Mouse (Mus musculus) 3T3-L1 (cell line): ENCODE measurements around the gene Gas7.
A peak's percentile ranks its signal among the peaks of the same experiment; 100 is the strongest.

Experiments
- DNase-seq: peaks from one replicate; pipeline ENCODE4 v3.0.0-alpha.2; 2015; ENCODE audit warnings: low read depth, low spot score

Gene Gas7

DNA sequence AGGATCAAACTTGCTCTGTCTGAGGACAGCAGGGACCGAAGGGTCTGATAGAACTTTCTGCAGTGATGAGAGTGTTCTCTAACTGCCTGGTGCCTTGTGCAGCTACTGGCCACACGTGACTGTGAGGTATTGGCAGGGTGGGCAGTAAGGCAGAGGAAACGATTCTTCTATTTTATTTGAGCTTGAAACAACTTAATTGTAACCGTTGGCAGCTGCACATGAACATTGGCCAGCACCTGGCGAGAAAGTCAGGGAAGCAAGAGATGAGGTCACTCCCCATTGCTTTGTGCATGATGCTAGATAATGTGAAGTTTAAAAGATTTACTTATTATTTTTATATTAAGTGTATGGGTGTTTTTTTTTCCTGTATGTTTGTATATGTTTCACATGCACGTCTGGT, 77.9 kb downstream of the Gas7 start:
- no peak for DNase-seq

DNA sequence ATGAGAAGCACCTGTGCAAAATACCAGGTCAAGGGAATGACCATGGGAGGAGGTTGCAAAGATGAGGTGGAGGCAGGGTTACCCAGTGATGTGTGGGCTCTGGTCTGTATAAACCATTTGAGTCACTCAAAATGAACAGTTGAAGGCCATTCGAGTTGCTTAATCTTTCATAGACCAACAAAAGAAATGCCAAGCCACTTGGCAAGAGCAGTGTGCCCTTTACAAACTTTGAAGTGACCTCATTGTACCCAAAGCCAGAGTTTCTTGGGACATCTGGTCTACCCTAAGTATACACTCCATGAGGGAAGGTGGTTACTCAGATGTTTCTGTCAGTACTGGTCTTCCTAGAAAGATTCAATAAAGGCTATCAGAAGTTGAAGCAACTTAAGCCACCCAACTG, 80.5 kb downstream of the Gas7 start:
- peak; percentile 47 for DNase-seq

DNA sequence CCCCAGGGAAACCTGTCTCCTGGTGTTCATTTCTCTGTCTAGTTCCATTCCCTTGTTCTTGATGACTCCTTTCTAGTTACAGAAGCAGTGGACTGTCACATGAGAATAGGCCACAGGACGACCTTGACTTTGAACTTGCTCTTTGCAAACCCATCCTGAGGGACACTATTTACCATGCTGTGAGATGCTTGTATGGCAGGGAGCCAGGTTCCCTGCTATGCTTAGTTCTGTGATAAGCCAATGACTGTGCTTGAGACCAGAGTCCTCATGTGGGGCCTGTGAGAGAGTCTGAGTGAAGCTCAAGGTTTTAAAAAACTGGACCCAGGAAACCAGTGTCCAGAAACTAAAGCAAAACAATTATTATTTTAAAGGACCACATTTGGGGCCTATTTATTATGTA, 81.2 kb downstream of the Gas7 start:
- DNase-seq = no peak

DNA sequence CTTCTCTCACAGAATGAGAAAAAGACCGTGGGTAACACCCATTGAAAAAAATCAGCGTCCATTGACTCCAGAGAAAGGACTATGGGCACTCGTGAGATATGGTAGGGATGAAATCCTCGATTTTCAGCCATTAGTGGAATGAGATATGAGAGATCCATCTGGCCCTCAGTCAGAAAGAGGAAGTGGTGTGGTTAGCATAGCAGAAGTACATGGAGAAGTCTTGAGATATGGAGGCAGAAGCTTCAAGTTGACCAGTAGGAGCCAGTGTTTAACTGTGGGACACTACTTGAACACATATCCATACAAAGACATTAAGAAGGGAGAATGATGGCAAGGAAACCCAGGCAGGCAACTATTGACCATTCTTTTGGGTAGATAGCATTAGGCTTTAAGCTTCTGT, 82.1 kb downstream of the Gas7 start:
- no peak for DNase-seq

- peak; percentile 85 for DNase-seq
Observed at GRCm38 (mm10) chr11:67538557-67538956, 83.3 kb downstream of the Gas7 start.

DNA sequence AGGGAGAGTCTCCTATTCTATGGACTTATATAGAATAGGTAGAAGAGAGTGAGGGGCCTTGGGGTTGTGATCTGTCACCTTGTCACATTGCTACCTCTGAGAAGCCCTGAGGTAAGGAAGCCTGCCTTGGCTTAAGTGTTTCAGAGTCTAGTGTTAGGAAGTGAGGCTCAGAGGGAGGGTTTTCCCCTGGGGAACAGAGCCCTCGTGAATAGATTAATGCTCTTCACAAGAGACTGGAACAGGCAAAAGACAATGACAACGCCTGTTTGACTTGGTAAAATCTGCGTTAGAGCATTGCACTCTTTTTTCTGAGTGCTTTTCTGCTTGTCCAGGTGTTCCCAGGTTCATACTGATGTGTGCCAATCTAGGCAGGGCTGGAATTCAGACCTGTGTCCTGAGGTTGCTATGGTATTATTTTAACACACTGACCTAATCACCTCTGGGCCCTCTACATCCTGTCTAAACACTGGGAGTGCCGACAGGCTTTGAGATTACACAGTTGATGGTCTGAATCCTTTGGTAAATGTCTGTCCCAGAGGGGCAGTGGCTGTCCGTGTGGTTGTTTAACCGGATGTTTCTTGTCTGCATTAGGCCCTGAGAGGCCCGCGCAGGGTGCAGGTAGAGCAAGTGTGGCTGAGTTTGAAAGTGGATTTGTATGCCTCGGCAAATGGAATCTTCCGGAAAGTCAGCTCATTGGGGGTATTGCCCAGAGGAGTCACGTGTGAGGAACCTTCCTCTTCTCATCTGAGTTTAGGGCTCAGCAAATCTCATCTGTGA, 89.6 kb downstream of the Gas7 start:
- no peak for DNase-seq

DNA sequence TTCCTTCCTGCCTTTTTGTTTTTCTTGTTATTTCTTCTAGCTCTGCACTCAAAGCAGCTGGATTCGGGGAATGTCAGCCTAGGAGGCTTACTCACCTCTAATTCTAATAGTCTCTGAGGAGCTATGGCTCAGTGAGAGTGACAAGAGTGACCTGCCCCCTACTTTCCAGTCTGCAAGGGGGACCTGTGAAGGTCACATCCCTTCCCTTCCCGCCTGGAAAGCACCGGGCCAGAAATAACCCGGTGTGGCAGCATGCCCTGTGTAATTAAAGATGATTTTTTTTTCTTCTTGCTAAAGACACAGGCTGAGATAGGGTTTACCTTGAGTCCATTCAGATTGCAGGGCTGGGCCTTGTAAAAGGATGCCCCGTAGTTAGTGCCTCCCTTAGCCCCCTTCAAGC, 91.3 kb downstream of the Gas7 start:
- DNase-seq = no peak

DNA sequence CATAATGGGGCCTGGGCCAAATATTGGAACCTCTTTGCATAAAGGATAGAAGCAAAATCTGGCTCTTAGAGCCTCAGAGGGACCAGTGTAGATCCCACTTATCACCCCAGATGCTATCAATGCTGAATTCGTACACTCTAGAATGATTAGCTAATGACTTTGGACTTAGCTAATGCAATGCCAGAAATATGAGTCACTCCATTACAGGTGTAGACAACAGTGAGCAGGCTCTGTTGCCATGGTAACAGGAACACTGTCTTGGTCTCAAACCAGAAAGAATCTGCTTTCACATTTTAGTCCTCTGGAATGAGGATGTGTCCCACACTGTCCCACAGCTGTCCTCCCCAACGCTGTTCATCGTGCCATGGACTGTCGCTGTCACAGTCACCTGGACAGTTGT, 94.1 kb downstream of the Gas7 start:
- no peak for DNase-seq

- no peak for DNase-seq
Observed at GRCm38 (mm10) chr11:67549762-67550488, 94.7 kb downstream of the Gas7 start.

GRCm38 (mm10) chr11:67552400-67552799, 97.2 kb downstream of the Gas7 start:
- no peak for DNase-seq

DNA sequence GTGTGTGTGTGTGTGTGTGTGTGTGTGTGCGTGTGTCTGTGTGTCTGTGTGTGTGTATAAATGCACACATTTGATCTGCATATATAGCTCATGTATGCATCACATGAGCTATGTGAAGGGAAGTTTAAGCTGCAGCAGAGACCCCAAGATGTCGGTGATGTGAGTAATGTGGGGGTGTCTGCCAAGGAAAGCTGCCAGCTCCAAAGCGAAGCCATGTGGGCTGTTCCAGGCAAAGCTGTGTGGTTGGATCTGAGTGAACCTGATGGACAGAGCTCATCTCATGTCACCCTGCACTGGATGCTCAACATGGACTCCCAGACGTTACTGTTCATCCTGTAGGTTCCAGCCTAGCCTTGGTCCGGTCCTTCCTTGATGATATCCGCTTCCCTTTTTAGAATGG, 99.0 kb downstream of the Gas7 start:
- DNase-seq = no peak

DNA sequence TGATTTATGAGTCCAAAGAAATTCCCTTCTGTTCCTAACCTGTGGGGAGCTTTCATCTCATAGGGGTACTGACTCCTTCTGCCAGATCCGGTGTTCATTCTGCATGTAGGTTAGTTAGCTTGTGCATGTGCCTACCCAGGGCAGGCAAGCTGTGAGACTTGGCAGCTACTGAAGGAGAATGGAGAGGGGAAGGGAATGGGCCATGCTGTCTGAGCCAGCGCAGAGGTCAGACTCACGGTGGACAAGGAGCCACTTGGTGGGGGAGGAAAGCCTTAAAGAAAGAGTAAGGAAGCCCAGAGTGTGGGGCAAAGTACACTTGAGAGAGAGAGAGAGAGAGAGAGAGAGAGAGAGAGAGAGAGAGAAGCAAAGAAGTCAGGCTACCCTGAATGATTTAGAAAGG, 101.1 kb downstream of the Gas7 start:
- no peak for DNase-seq

DNA sequence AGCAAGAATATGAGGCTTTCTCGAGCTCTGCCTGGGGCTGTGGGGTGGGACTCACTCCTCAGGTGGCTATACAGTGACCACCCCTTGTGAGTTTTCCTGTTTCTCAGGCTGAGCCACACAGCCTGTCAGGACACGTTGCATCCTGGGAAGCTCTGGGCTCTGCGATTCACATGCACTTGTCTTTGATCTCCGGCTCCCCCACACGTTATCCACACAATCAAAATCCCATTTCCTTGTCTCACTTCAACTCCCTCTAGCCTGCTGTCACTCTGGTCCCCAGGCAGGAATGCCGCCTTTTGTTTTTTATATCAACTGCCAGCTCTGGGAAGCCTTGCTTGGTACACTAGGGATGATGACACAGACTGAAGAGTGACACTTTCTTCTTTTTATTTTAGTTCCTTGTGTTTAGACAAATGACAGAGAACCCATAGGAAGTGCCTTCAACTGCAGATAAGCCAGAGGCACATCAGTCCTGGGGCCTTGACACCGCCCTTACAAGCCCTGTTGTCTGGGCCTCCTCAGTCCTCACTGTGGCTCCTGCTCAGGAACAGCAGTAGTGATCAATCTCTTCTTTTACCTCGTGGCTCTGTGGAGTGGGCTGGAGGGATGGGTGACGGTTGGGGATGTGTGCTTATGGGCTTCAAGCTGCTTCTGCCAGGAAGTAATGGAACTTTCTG, 103.7 kb downstream of the Gas7 start:
- DNase-seq = no peak

DNA sequence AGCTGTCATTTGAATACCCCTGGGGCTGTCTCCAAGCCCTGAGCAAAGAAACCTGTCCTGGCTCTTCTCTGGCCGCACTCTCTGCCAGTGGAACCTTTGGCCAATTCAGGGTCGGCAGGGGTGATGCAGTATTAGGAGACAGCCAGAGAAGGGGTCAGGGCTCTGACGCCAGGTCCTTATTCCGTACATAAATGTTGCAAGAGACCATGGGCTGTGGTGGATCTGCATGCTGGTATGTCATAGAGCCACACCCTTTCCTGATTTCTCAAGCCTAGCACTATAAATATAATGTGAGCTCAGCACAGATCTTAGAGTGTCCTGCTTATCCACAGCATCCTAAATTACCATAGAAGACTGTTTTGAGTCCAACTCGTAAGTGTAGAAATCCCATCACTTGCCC, 104.3 kb downstream of the Gas7 start:
- DNase-seq = no peak

DNA sequence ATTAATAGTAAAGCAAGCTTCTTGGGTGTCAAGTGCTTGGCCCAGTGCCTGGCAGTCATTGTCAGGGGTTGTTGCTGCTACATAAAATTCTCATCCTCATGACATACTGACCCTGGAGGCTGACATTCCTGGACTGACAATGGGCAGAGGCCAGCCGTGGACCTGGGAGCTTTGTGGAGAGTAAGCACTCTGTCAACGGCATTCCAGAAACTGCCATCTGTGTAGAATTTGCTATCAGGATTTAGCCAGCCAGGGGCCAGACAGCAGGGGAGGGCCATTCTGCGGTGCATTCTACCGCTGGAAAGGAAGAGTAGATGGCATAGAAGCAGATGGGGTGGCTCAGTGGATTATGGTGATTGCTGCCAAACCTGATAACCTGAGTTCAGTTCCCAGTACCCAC, 106.4 kb downstream of the Gas7 start:
- no peak for DNase-seq

DNA sequence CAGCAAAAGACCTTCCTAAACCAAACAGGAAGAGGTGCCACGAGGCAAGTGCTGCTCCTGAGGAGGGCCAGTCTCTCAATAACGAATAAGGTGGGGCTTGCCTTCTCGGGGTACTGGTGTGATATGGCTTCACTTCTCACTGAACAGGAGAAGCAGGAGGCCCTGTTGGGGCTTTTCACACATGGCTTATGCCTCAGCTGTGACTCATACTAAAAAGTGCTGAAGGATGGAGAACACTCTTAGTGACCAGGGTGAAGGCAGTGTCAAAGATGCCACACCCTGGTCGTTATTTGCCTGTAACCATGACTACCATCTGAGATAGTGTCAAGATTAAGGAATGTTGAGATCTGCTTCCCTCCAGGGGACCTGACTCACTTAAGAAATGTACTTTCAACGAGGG, 107.9 kb downstream of the Gas7 start:
- peak; percentile 78 for DNase-seq

DNA sequence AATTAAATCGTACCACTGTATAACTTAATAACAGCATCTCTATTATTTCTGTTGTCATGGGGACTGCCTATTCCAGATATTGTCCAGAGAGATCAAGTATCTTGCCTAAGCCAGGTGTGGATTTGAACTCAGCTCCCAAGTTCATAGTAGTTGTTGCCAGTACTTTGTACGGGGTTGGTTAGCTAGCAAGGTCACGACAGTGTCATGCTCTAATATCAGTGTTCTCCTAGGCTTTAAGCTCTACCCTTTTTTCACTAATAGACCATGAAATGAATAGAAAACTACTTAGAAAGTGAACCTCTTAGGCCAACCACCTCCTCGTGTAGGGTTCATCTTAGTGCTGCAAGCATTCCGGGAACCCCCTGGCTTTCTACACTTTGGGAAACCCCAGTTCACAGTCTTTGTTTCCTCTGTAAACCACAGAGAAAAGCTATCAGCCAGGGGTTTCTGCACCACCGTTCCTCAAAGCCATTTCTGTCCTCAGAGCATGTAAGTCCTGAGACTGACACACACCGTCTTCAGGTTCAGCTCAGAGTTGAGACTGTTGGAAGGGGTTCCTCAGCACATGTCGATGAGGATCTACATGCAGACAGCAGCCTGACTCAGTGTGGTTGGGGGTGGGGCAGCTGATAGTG, 108.9 kb downstream of the Gas7 start:
- no peak for DNase-seq

DNA sequence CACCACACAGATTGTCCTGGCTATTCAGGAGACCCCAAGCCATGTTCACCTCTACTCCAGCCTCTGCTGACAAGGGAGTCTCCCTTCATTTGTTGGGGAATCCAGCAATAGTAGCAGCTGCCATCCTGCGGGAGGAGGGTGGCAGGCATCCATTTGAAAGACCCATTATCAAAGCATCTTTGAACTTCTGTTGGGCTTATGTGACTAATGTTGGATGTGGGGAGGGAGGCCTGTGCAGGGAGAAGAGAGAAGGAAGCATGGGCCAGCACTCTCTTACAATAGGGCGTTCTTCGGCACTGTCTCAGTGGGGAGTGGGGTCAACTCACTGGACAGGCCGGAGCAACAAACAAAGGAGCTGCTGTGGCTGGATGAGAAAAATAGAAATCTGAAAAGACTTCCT, 110.3 kb downstream of the Gas7 start:
- no peak for DNase-seq

DNA sequence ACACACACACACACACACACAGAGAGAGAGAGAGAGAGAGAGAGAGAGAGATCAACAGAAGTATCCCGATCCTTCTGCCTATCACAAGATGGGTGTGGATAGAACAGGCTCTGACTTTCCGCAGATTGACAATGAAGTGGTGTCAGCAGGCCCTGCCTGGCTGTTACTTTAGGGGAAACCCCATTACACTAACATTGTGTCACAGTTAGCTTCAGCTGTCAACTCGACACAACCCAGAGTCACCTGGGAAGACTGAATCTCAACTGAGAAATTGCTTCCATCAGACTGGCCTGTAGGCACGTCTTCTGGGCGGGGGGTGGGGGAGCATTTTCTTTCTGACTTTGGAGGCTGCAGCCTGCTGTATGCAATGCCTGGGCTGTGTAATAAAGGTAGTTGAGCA, 111.5 kb downstream of the Gas7 start:
- DNase-seq = no peak

GRCm38 (mm10) chr11:67567184-67567583, 111.9 kb downstream of the Gas7 start:
- no peak for DNase-seq

DNA sequence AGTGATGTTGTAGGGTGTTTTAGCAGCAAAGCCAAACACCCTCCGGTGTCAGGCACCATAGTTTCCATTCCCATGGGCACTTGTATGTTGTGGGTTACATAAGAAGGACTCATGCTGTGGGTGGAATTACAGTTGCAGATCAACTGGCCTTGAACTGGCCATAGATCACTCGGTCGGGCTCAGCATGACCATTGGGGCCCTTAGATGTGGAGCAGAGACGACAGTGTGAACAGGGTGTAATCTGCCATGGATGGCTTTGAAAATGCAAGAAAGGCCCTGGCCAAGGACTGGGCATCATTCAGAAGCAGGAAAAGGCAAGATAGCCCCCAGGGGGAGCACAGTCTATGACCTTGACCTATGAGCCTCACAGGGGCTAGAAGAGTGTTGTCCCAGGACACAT, 112.8 kb downstream of the Gas7 start:
- DNase-seq = no peak

GRCm38 (mm10) chr11:67568815-67569214, 113.6 kb downstream of the Gas7 start:
- peak; percentile 79 for DNase-seq
